Mouse (Mus musculus) CH12.LX (cell line): ENCODE data around the gene Muc4. TPM values are rescaled to one million over a fixed set of nuclear protein-coding genes. Genes with fewer than 3 reads are reported as not detected.

ENCODE experiments used
- DNase-seq: peaks from one replicate; pipeline ENCODE4 v3.0.0-alpha.2; 2013; ENCODE audit errors: extremely low read depth
- H3K27ac ChIP-seq: 2 replicates; pipeline ENCODE4 v1.5.1; 2012; ENCODE audit warnings: low read depth, mild to moderate bottlenecking, control low read depth, moderate library complexity; ENCODE audit not compliant: insufficient read depth
- H3K27me3 ChIP-seq: replicated peaks from 2 replicates; pipeline ENCODE3; 2012; ENCODE audit warnings: inconsistent platforms
- H3K36me3 ChIP-seq, 2 experiments: replicated peaks in 1 of 2; 2 replicates each; pipeline versions ENCODE3 to v1.6.1; 2012; ENCODE audit warnings: inconsistent platforms in 1 of 2, low read length in 1 of 2, mild to moderate bottlenecking in 1 of 2, mixed read lengths in 1 of 2, moderate library complexity in 1 of 2; ENCODE audit not compliant: control insufficient read depth in 1 of 2, insufficient read depth in 1 of 2
- H3K4me1 ChIP-seq, 2 experiments: 2 replicates each; pipeline ENCODE4 v1.6.1; 2012; ENCODE audit warnings: inconsistent platforms in 1 of 2, moderate library complexity in 1 of 2; ENCODE audit not compliant: insufficient read depth in 2 of 2, control insufficient read depth in 1 of 2
- H3K4me2 ChIP-seq: 2 replicates; pipeline ENCODE4 v1.6.1; 2012; ENCODE audit warnings: low read depth, mild to moderate bottlenecking, control low read depth; ENCODE audit not compliant: poor library complexity, insufficient read depth, severe bottlenecking
- H3K4me3 ChIP-seq, 3 experiments: fragments of 150-350 bp in 1 of 3; sonication (generic) in 1 of 3; replicated peaks in 1 of 3; 2 replicates each; pipeline versions ENCODE3 to v1.5.1; 2011 to 2012; ENCODE audit warnings: low read depth in 2 of 3, low read length in 2 of 3, mild to moderate bottlenecking in 2 of 3, moderate library complexity in 2 of 3, control low read depth in 1 of 3, improper control_type of control experiment in 1 of 3, inconsistent platforms in 1 of 3, mixed read lengths in 1 of 3; ENCODE audit not compliant: poor library complexity in 1 of 3
- H3K79me2 ChIP-seq: replicated peaks from 2 replicates; pipeline ENCODE4 v1.6.1; 2012; ENCODE audit warnings: mild to moderate bottlenecking, moderate library complexity; ENCODE audit not compliant: control insufficient read depth, poor library complexity, insufficient read depth, severe bottlenecking; ENCODE audit errors: extremely low read depth
- H3K9ac ChIP-seq: 2 replicates; pipeline ENCODE4 v1.6.1; 2012; ENCODE audit warnings: low read depth, mild to moderate bottlenecking, control low read depth, moderate library complexity; ENCODE audit not compliant: insufficient read depth
- H3K9me3 ChIP-seq: replicated peaks from 2 replicates; pipeline ENCODE3; 2012; ENCODE audit warnings: low read length, inconsistent platforms, mixed read lengths
- BHLHE40 ChIP-seq: IDR thresholded peaks from 2 replicates; pipeline ENCODE4 v1.6.1; 2011; ENCODE audit warnings: mild to moderate bottlenecking, low read depth, low read length, improper control_type of control experiment
- CHD1 ChIP-seq: IDR thresholded peaks from 2 replicates; pipeline ENCODE4 v1.6.1; 2012; ENCODE audit warnings: low read depth, low read length, improper control_type of control experiment, inconsistent platforms
- CHD2 ChIP-seq: IDR thresholded peaks from 2 replicates; pipeline ENCODE4 v1.6.1; 2011; ENCODE audit warnings: low read length, improper control_type of control experiment
- CTCF ChIP-seq, 2 experiments: IDR thresholded peaks in 1 of 2; conservative IDR thresholded peaks in 1 of 2; 2 replicates each; pipeline ENCODE4 v1.5.1; 2011 to 2012; ENCODE audit warnings: low read depth in 2 of 2, low read length in 2 of 2, improper control_type of control experiment in 1 of 2, inconsistent platforms in 1 of 2, mild to moderate bottlenecking in 1 of 2, moderate library complexity in 1 of 2
- E2F4 ChIP-seq: IDR thresholded peaks from 2 replicates; pipeline ENCODE4 v1.6.1; 2011; ENCODE audit warnings: low read depth, low read length, improper control_type of control experiment; ENCODE audit not compliant: insufficient replicate concordance
- ELF1 ChIP-seq: IDR thresholded peaks from 2 replicates; pipeline ENCODE4 v1.6.1; 2014; ENCODE audit warnings: low read depth, mild to moderate bottlenecking, inconsistent platforms, low read length, improper control_type of control experiment
- EP300 ChIP-seq: IDR thresholded peaks from 2 replicates; pipeline ENCODE4 v1.6.1; 2011; ENCODE audit warnings: low read length, improper control_type of control experiment
- ETS1 ChIP-seq: conservative IDR thresholded peaks from 2 replicates; pipeline ENCODE4 v1.6.1; 2012; ENCODE audit warnings: low read depth, mild to moderate bottlenecking, inconsistent platforms, low read length, improper control_type of control experiment, moderate library complexity
- GABPA ChIP-seq: IDR thresholded peaks from 2 replicates; pipeline ENCODE4 v1.6.1; 2012; ENCODE audit warnings: low read depth, low read length, improper control_type of control experiment, inconsistent platforms; ENCODE audit not compliant: insufficient replicate concordance
- HCFC1 ChIP-seq: IDR thresholded peaks from 2 replicates; pipeline ENCODE4 v1.6.1; 2012; ENCODE audit warnings: low read depth, mild to moderate bottlenecking, inconsistent platforms, low read length, improper control_type of control experiment
- IRF4 ChIP-seq: IDR thresholded peaks from 2 replicates; pipeline ENCODE4 v1.6.1; 2014; ENCODE audit warnings: low read depth, mild to moderate bottlenecking, inconsistent platforms, low read length, improper control_type of control experiment
- JUN ChIP-seq: IDR thresholded peaks from 2 replicates; pipeline ENCODE4 v1.6.1; 2011; ENCODE audit warnings: low read depth, mild to moderate bottlenecking, low read length, improper control_type of control experiment, moderate library complexity; ENCODE audit not compliant: insufficient read depth
- JUND ChIP-seq: conservative IDR thresholded peaks from 2 replicates; pipeline ENCODE4 v1.6.1; 2011; ENCODE audit warnings: low read depth, low read length, improper control_type of control experiment
- KAT2A ChIP-seq: IDR thresholded peaks from 2 replicates; pipeline ENCODE4 v1.6.1; 2012; ENCODE audit warnings: low read length, improper control_type of control experiment, inconsistent platforms; ENCODE audit not compliant: insufficient replicate concordance
- MAFK ChIP-seq: IDR thresholded peaks from 2 replicates; pipeline ENCODE4 v1.6.1; 2011; ENCODE audit warnings: low read length, improper control_type of control experiment; ENCODE audit not compliant: insufficient replicate concordance
- MAX ChIP-seq: IDR thresholded peaks from 2 replicates; pipeline ENCODE4 v1.6.1; 2011; ENCODE audit warnings: low read length, improper control_type of control experiment
- MAZ ChIP-seq: IDR thresholded peaks from 2 replicates; pipeline ENCODE4 v1.6.1; 2012; ENCODE audit warnings: low read depth, mild to moderate bottlenecking, inconsistent platforms, low read length, improper control_type of control experiment, moderate library complexity
- MEF2A ChIP-seq: IDR thresholded peaks from 2 replicates; pipeline ENCODE4 v1.6.1; 2014; ENCODE audit warnings: low read depth, mild to moderate bottlenecking, inconsistent platforms, low read length, improper control_type of control experiment, borderline replicate concordance
- MXI1 ChIP-seq: IDR thresholded peaks from 2 replicates; pipeline ENCODE4 v1.6.1; 2011; ENCODE audit warnings: mild to moderate bottlenecking, low read depth, low read length, improper control_type of control experiment
- MYC ChIP-seq: IDR thresholded peaks from 2 replicates; pipeline ENCODE4 v1.6.1; 2011; ENCODE audit warnings: low read depth, mild to moderate bottlenecking, improper control_type of control experiment, low read length
- NELFE ChIP-seq: IDR thresholded peaks from 2 replicates; pipeline ENCODE4 v1.6.1; 2011; ENCODE audit warnings: low read depth, low read length, improper control_type of control experiment
- NRF1 ChIP-seq: IDR thresholded peaks from 2 replicates; pipeline ENCODE4 v1.6.1; 2014; ENCODE audit warnings: low read depth, mild to moderate bottlenecking, inconsistent platforms, low read length, improper control_type of control experiment, moderate library complexity
- PAX5 ChIP-seq: IDR thresholded peaks from 2 replicates; pipeline ENCODE4 v1.6.1; 2012; ENCODE audit warnings: low read length, inconsistent platforms, mixed read lengths
- POLR2A ChIP-seq: IDR thresholded peaks from 2 replicates; pipeline ENCODE4 v1.6.1; 2011; ENCODE audit warnings: low read depth, mild to moderate bottlenecking, improper control_type of control experiment, low read length
- POLR2AphosphoS2 ChIP-seq: IDR thresholded peaks from 2 replicates; pipeline ENCODE4 v1.6.1; 2011; ENCODE audit warnings: low read depth, low read length, improper control_type of control experiment
- RAD21 ChIP-seq: IDR thresholded peaks from 2 replicates; pipeline ENCODE4 v1.6.1; 2011; ENCODE audit warnings: low read depth, mild to moderate bottlenecking, low read length, improper control_type of control experiment, moderate library complexity
- RCOR1 ChIP-seq: conservative IDR thresholded peaks from 2 replicates; pipeline ENCODE4 v1.6.1; 2012; ENCODE audit warnings: low read depth, mild to moderate bottlenecking, inconsistent platforms, low read length, improper control_type of control experiment
- SIN3A ChIP-seq: IDR thresholded peaks from 2 replicates; pipeline ENCODE4 v1.6.1; 2012; ENCODE audit warnings: low read length, improper control_type of control experiment, inconsistent platforms
- SMC3 ChIP-seq: IDR thresholded peaks from 2 replicates; pipeline ENCODE4 v1.6.1; 2011; ENCODE audit warnings: low read depth, low read length, improper control_type of control experiment
- TBP ChIP-seq: conservative IDR thresholded peaks from 2 replicates; pipeline ENCODE4 v1.6.1; 2011; ENCODE audit warnings: low read depth, low read length, improper control_type of control experiment
- TCF12 ChIP-seq: IDR thresholded peaks from 2 replicates; pipeline ENCODE4 v1.6.1; 2014; ENCODE audit warnings: low read depth, mild to moderate bottlenecking, inconsistent platforms, low read length, improper control_type of control experiment
- UBTF ChIP-seq: IDR thresholded peaks from 2 replicates; pipeline ENCODE4 v1.6.1; 2012; ENCODE audit warnings: low read depth, mild to moderate bottlenecking, inconsistent platforms, low read length, improper control_type of control experiment, moderate library complexity
- USF1 ChIP-seq: IDR thresholded peaks from 2 replicates; pipeline ENCODE4 v1.6.1; 2014; ENCODE audit warnings: low read depth, mild to moderate bottlenecking, inconsistent platforms, low read length, improper control_type of control experiment
- USF2 ChIP-seq: conservative IDR thresholded peaks from 2 replicates; pipeline ENCODE4 v1.6.1; 2011; ENCODE audit warnings: low read depth, low read length, improper control_type of control experiment
- ZC3H11A ChIP-seq: IDR thresholded peaks from 2 replicates; pipeline ENCODE4 v1.6.1; 2012; ENCODE audit warnings: low read depth, mild to moderate bottlenecking, inconsistent platforms, low read length, improper control_type of control experiment
- ZKSCAN1 ChIP-seq: IDR thresholded peaks from 2 replicates; pipeline ENCODE4 v1.6.1; 2012; ENCODE audit warnings: low read depth, inconsistent platforms, low read length, improper control_type of control experiment, borderline replicate concordance
- ZMIZ1 ChIP-seq: IDR thresholded peaks from 2 replicates; pipeline ENCODE4 v1.6.1; 2012; ENCODE audit warnings: low read depth, mild to moderate bottlenecking, inconsistent platforms, low read length, improper control_type of control experiment
- ZNF384 ChIP-seq: IDR thresholded peaks from 2 replicates; pipeline ENCODE4 v1.6.1; 2012; ENCODE audit warnings: low read depth, low read length, improper control_type of control experiment, inconsistent platforms
- dilution Hi-C: fragments of 300-500 bp; cut with MboI; formaldehyde crosslinking; loops from 2 replicates; pipeline ENCODE4 v1.14.3; 2020; ENCODE audit warnings: low sequenced_read_pairs; ENCODE audit not compliant: extremely low pct_unique_long_range_greater_than_20kb, extremely low pct_ligation_motif_present
- in situ Hi-C: fragments of 300-500 bp; cut with MboI; formaldehyde crosslinking; loops from 3 replicates; pipeline ENCODE4 v1.14.3; 2019; ENCODE audit warnings: low sequenced_read_pairs, low pct_ligation_motif_present, low pct_unique_long_range_greater_than_20kb, mixed read lengths
- polyA plus RNA-seq: library from polyadenylated mRNA; unstranded; fragments of >175 nt; gene quantifications from 2 replicates; pipeline ENCODE4 v1.2.1, GENCODE M21; 2012; ENCODE audit warnings: low read depth; ENCODE audit not compliant: insufficient read length
- total RNA-seq, 2 experiments: library from RNA; depleted of rRNA; stranded (reverse); fragments of 300-350 nt in 1 of 2; fragments of >200 nt in 1 of 2; gene quantifications; 2 replicates each; pipeline ENCODE4 v1.2.3; 2012 to 2014

The Muc4 gene
- total and polyA plus RNA-seq, 3 experiments: 0.09 to 0.51 (median 0.34) TPM

DNA sequence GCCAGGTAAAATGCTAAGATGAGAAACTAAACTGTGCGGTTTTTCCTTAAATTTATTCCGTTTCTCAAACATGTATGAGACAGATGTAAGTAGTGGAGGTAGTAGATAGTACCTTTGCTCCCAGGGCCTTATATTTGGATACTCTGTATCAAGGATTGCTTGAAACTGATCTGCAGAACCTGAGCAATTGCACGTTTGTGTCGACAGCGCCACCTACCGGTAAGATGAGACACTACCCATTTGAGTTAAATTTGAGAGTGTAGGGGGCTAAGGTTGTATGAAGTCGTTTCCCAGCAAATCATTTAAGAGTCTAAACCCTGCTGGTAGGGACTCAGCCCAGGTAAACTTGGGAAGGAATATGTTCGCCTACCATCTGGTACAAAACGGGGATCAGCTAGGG, 46.2 kb upstream of the Muc4 start:
- H3K4me1 ChIP-seq: peaks cover 0 to 22% of the 10 kb centered on the region in 2 experiments; a peak in 2 of 4 replicates
- H3K4me3 ChIP-seq: no peak overlapping the region
- no peak for TF ChIP-seq EP300
- TF ChIP-seq NRF1: no peak
- no peak for TF ChIP-seq CHD1
- no peak for TF ChIP-seq MXI1
- no peak for TF ChIP-seq MYC
- no peak for TF ChIP-seq ZNF384
- no peak for TF ChIP-seq POLR2AphosphoS2
- TF ChIP-seq NELFE: no peak
- TF ChIP-seq E2F4: no peak
- TF ChIP-seq CHD2: no peak
- TF ChIP-seq MAZ: no peak
- TF ChIP-seq ZC3H11A: peak; percentile 37; the same call in 1 of the 2 replicates
- TF ChIP-seq USF2: no peak
- TF ChIP-seq SMC3: peak; percentile 81
- no peak for TF ChIP-seq ZKSCAN1
- TF ChIP-seq RCOR1: no peak
- no peak for TF ChIP-seq GABPA
- no peak for TF ChIP-seq ETS1
- no peak for TF ChIP-seq MEF2A
- no peak for TF ChIP-seq PAX5
- TF ChIP-seq HCFC1: no peak
- no peak for TF ChIP-seq MAX
- peak; percentile 94 for TF ChIP-seq RAD21
- no peak for TF ChIP-seq UBTF
- TF ChIP-seq ZMIZ1: no peak
- no peak for TF ChIP-seq JUND
- TF ChIP-seq CTCF (conservative IDR thresholded peaks at IDR 0.05 in 1 of 2, IDR thresholded peaks at IDR 0.05 in 1 of 2; ENCODE audit: low read depth in 2 of 2, low read length in 2 of 2): peak; percentile 95 to 98
- TF ChIP-seq MAFK: no peak
- TF ChIP-seq KAT2A: no peak
- TF ChIP-seq TCF12: no peak
- TF ChIP-seq SIN3A: no peak
- no peak for TF ChIP-seq TBP
- TF ChIP-seq POLR2A: no peak
- 0 out of 2 replicates have a peak, but pooled peaks have one; percentile 44 for TF ChIP-seq BHLHE40
- no peak for TF ChIP-seq IRF4
- TF ChIP-seq ELF1: no peak
- TF ChIP-seq USF1: no peak
- TF ChIP-seq JUN: no peak
- TF ChIP-seq, all 38 proteins: peak for 5
- Histone ChIP-seq H3K27ac (no peak overlapping the region), H3K9me3 (no peaks in the 10 kb centered on the region), H3K9ac (no peak overlapping the region), H3K27me3 (no peaks in the 10 kb centered on the region), H3K4me2 (peak overlapping the region; percentile 69), H3K36me3 (peaks cover 0 to 1% of the 10 kb centered on the region in 2 experiments), H3K79me2 (no peaks in the 10 kb centered on the region)
- dilution Hi-C loops: no loop called here
- peak; percentile 85 for DNase-seq
- in situ Hi-C loops: loop anchor here (5.0 kb wide), 1 partner anchor 37 kb away; no protein-coding TSS in a partner anchor
